Mouse (Mus musculus) CD4-positive, CD25-positive, alpha-beta regulatory T cell (primary cell): ENCODE data around the gene Caly. TPM values are rescaled to one million over a fixed set of nuclear protein-coding genes. Genes with fewer than 3 reads are reported as not detected.

Experiments used
- polyA plus RNA-seq: library from polyadenylated mRNA; unstranded; fragments of 100-300 nt; shearing (Covaris generic); gene quantifications from one replicate; pipeline ENCODE4 v1.2.1, GENCODE M21; 2017

Gene Caly
- not detected for polyA plus RNA-seq

DNA sequence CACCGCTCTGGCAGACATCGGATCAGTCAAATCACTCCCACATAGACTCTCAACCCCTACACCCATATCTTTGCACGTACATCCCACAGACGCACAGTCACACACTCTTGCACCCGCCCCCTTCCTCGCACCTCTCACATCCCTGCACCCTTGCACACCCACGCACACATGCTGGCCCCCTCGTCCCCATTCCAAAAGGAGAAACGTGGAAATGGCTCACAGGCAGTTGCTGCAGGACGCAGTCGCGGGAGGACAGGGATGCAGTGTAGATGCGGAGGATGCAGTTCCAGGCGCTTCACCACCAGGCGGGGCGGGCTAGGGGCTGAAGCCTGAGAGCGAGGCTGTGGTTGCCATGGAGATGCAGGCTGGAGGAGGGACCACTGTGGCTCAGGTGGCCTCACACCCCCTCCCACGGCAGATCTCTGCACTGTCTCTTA lies at the start of gene Caly:
Caly (minus strand) TSS at position 307 of the 437 bp plus-strand sequence.

DNA sequence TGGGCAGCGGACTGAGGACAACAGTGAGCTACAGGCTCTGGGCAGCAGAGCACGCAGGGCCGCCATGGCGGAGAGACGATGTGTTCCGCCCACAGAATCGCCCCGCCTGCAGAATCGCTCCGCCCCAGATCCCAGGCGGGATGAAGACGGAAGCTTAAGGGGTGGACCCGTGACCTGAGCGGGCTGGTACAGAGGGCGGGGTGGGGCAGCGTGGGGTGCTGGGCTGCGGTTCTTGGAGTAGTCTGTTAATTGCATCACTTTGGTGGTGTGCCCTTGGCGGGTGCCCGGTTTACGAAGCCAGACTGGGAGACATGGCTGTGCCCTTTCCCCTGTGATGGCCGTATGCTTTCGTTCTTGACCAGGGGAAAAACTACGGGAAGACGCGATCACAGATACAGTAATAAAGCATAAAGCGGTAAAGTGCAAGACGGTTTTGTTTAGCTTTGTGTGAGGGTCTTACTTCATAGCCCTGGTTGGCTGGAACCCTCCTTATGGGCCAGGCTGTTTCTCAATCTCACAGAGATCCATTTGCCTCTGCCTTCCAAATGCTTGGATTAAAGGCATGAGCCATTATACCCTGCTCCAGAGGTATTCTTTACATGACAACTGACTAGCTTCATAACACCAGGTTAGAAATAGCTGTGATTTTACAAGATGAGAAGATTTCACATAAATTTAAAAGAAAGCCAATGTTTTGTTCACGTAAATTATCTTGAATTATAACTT lies 34.1 kb upstream of the Caly start, which contains the start of gene Echs1:
Echs1 (minus strand) TSS at position 148 of the 726 bp plus-strand sequence.

DNA sequence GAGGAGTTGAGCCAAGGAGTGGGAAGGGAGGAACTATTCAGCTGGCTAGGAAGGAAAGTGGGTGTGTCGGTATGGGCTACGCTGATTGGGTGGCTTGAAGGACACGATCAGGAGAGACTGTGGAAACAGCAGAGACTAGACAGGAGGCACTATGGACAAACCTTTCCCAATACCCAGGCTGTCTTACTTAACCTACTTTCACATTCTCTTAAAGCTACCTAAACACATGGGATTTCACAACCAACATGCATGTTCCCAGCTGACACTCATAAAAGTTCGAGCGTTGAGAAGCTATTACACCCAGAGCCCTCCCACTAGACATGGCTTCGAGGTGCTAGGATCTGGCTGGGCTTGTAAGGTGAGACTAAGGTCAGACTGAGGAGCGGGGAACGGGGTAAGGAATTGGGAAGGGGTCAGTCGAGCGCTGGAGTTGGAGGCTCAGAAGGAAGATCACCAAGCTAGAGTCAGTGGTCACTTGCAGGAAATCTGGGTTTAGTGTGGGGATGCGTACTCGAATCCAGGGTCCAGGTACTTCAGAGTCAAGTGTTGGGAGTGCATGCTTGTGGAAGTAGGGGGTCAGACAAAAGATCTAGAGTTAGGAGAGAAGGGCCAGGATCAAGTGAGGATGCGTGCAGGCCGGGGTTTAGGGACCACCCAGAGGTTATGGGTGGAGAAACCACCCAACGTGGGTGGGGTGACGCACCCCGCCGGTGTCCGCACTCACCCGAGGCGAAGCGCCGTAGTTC lies 33.4 kb upstream of the Caly start, which contains the start of gene Paox:
Paox (plus strand) TSS at position 217 of the 746 bp plus-strand sequence.

GRCm38 (mm10) chr7:140101993-140102860 lies 19.9 kb upstream of the Caly start, which contains the start of gene Fuom:
TSS of gene Fuom (minus strand) at chr7:140102441.

DNA sequence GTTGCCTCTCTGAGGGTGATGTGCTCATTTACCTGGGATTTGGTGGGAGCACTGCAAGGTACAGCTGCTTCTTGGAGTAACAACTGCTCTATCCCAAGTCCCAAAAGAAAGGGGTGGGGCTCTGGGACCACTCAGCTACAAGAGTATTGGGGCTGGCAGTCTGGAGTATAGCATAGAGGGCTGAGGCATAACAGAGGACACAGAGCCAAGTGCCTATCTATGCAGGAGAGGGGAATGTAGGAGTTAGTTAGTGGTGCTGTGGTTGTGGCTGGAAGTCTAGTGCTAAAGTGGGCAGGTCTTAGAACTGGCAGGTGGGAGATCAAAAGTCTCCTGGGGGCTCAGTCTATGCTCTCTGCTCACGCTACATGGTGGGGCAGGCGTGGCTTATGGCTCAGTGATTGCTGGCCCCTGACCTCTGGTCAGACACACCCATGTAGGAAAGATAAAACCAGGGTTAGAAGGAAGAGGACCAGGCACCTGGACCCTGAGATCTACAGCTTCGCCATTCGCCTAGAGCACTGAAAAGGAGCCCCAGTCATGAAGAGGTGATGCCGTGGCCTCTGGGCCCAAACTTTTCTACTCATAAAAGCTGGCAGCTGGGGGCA lies 10.7 kb upstream of the Caly start, which contains the start of gene Prap1:
Prap1 (plus strand) TSS at position 472 of the 605 bp plus-strand sequence.

GRCm38 (mm10) chr7:140048361-140049114 lies 33.8 kb downstream of the Caly start, which contains the start of gene Msx3:
TSS of gene Msx3 (minus strand) at chr7:140049089.

DNA sequence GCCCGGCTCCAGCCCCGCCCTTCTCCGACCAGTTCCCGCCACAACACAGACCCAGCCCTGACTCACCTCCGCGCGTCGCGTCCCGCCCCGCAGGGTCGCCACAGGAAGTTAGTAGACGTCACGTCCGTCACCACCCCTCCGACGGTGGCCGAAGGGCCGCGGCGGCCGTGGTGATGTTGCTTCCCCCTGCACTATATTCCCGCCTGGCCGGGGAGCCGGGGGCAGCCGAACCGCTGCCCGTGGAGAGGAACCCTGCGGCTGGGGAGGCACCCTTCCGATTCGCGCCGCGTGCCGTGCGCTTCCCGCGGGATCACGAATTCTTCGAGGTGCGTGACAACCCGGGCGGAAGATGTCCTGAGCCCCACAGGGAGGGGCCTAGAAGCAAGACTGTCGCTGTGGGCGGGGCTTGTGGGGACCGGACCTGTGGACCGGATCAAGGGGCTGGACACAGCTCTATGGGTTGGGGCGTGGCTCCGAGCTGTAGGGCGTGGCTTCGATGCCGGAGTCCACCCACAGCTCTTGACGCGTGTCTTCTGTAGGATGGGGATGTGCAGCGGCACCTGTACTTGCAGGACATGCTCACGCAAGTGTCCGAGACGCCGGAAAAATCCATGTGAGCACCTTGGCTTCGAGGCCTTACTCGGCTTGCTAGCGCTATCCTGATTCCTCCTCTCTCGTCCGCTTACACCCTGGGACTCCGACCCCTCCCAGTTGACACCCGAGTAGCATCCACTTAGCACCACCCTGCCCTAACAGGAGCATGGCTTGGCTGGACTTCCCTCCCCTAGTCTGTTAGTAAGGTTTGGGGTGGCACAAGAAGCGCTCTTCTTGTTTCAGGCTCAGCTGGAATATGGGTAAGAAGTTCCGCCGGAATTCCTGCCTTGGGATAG lies 45.8 kb downstream of the Caly start, which contains the start of the genes Zfp511 and Tubgcp2:
Zfp511 (plus strand) TSS at position 111 of the 890 bp plus-strand sequence.
Tubgcp2 (minus strand) TSS at position 389 of the 890 bp plus-strand sequence.

Other genes starting within 250 kb of the Caly start
- gene Adgra1, start 248.4 kb downstream of the Caly start, polyA plus RNA-seq: not detected
- 0.74 TPM for gene Kndc1, start 187.9 kb downstream of the Caly start, polyA plus RNA-seq
- gene Utf1, start 138.8 kb downstream of the Caly start, polyA plus RNA-seq: 4.3 TPM
- gene 6430531B16Rik, start 103.8 kb downstream of the Caly start, polyA plus RNA-seq: not detected
- gene Adam8, start 90.0 kb downstream of the Caly start, polyA plus RNA-seq: 5.5 TPM
- 58.4 TPM for gene Zfp511, start 46.2 kb downstream of the Caly start, polyA plus RNA-seq
- 41.2 TPM for gene Tubgcp2, start 45.9 kb downstream of the Caly start, polyA plus RNA-seq
- not detected for gene Msx3, start 33.5 kb downstream of the Caly start, polyA plus RNA-seq
- not detected for gene Prap1, start 10.8 kb upstream of the Caly start, polyA plus RNA-seq
- gene Fuom, start 19.9 kb upstream of the Caly start, polyA plus RNA-seq: 9.9 TPM
- 7.2 TPM for gene Paox, start 33.3 kb upstream of the Caly start, polyA plus RNA-seq
- gene Echs1, start 33.9 kb upstream of the Caly start, polyA plus RNA-seq: 63.4 TPM
- gene Mtg1, start 55.0 kb upstream of the Caly start, polyA plus RNA-seq: 37.2 TPM
- gene Sprn, start 72.3 kb upstream of the Caly start, polyA plus RNA-seq: not detected
- 0.06 TPM for gene Olfr522, start 82.2 kb upstream of the Caly start, polyA plus RNA-seq
- gene Olfr523, start 90.7 kb upstream of the Caly start, polyA plus RNA-seq: 0.06 TPM
- not detected for gene Olfr524, start 123.4 kb upstream of the Caly start, polyA plus RNA-seq
- gene Cd163l1, start 135.7 kb upstream of the Caly start, polyA plus RNA-seq: 0.08 TPM
- gene 5830411N06Rik, start 164.7 kb upstream of the Caly start, polyA plus RNA-seq: 0.17 TPM
- not detected for gene Olfr525, start 238.3 kb upstream of the Caly start, polyA plus RNA-seq